Mouse (Mus musculus) liver, adult 2 months (tissue): ENCODE measurements at regions not wholly inside any gene's neighbourhood (a gene's known extent, or its start where the extent isn't known, plus 50 kb on each side); places are given as distances from the start of the nearest gene placed in this dataset.
"Not testable (repeated sequence)": the region's sequence is repeated elsewhere in the genome, so short reads cannot be mapped to it uniquely, and the experiment has no call there.

ENCODE experiments used
- DNase-seq: peaks from one replicate; pipeline ENCODE4 v3.0.0-alpha.2; 2011; ENCODE audit warnings: low read depth, low spot score; ENCODE audit errors: extremely low read depth
- H3K27ac ChIP-seq: fragments of 200-500 bp; replicated peaks from 2 replicates; pipeline ENCODE4 v1.5.1; 2012; ENCODE audit warnings: low read depth, mild to moderate bottlenecking, control low read depth, inconsistent platforms, low read length; ENCODE audit not compliant: insufficient read depth
- H3K27me3 ChIP-seq: fragments of 200-500 bp; 2 replicates; pipeline ENCODE4 v1.6.1; 2012; ENCODE audit warnings: mild to moderate bottlenecking, moderate library complexity, low read length, inconsistent platforms; ENCODE audit not compliant: control insufficient read depth, insufficient read depth
- H3K36me3 ChIP-seq: fragments of 200-500 bp; 2 replicates; pipeline ENCODE4 v1.6.1; 2012; ENCODE audit warnings: low read length, inconsistent platforms; ENCODE audit not compliant: control insufficient read depth, insufficient read depth
- H3K4me1 ChIP-seq: fragments of 200-500 bp; 2 replicates; pipeline ENCODE4 v1.6.1; 2011; ENCODE audit warnings: low read length; ENCODE audit not compliant: control insufficient read depth, insufficient read depth
- H3K4me3 ChIP-seq: fragments of 200-500 bp; 2 replicates; pipeline ENCODE4 v1.5.1; 2011; ENCODE audit warnings: low read depth, mild to moderate bottlenecking, control low read depth, low read length, moderate library complexity; ENCODE audit not compliant: insufficient read depth
- H3K79me2 ChIP-seq: fragments of 200-500 bp; 2 replicates; pipeline ENCODE4 v1.6.1; 2012; ENCODE audit warnings: inconsistent platforms, mild to moderate bottlenecking, low read length, moderate library complexity; ENCODE audit not compliant: control insufficient read depth, insufficient read depth
- H3K9ac ChIP-seq: fragments of 200-500 bp; 2 replicates; pipeline ENCODE4 v1.6.1; 2012; ENCODE audit warnings: low read depth, mild to moderate bottlenecking, control low read depth, inconsistent platforms, low read length
- CTCF ChIP-seq: fragments of 200-500 bp; IDR thresholded peaks from 2 replicates; pipeline ENCODE4 v1.5.1; 2011; ENCODE audit warnings: low read depth, low read length, control low read depth
- POLR2A ChIP-seq: fragments of 200-500 bp; IDR thresholded peaks from 2 replicates; pipeline ENCODE4 v1.6.1; 2011; ENCODE audit warnings: low read length, control low read depth; ENCODE audit not compliant: insufficient read depth; ENCODE audit errors: extremely low read depth
- WGBS: fragments of 180-500 bp; shearing (Covaris S2); methylation state at CpG from one replicate; pipeline ENCODE4 v1.1.7; 2018; 5-methylcytosine and 5-hydroxymethylcytosine counted together

- DNase-seq, result no peak
- Histone ChIP-seq H3K9ac (no peak overlapping the region), H3K27ac (no peak overlapping the region), H3K27me3 (no peaks in the 10 kb centered on the region), H3K79me2 (no peaks in the 10 kb centered on the region), H3K36me3 (no peaks in the 10 kb centered on the region), H3K4me3 (no peak overlapping the region), H3K4me1 (no peaks in the 10 kb centered on the region)
- TF ChIP-seq CTCF (no peak), POLR2A (no peak)
- WGBS, result 87% methylated on average over 3 of the region's 3 CpGs
Measured at GRCm38 (mm10) chr3:133684747-133685146, 139.8 kb upstream of the Tet2 start.

- no peak overlapping the region for H3K9ac ChIP-seq
- no peaks in the 10 kb centered on the region for H3K27me3 ChIP-seq
- no peaks in the 10 kb centered on the region for H3K79me2 ChIP-seq
- H3K4me3 ChIP-seq, result no peak overlapping the region
- no peaks in the 10 kb centered on the region for H3K36me3 ChIP-seq
- no peak overlapping the region for H3K27ac ChIP-seq
- no peak for TF ChIP-seq POLR2A
- WGBS, result 73% methylated on average over 3 of the region's 3 CpGs
- H3K4me1 ChIP-seq, result no peaks in the 10 kb centered on the region
- DNase-seq, result no peak
Measured at GRCm38 (mm10) chr3:133685393-133685792, 140.5 kb upstream of the Tet2 start.

- Histone ChIP-seq H3K4me1 (no peaks in the 10 kb centered on the region), H3K27ac (no peak overlapping the region), H3K36me3 (no peaks in the 10 kb centered on the region), H3K4me3 (no peak overlapping the region), H3K79me2 (no peaks in the 10 kb centered on the region), H3K9ac (no peak overlapping the region), H3K27me3 (no peaks in the 10 kb centered on the region)
- 51% methylated on average over 4 of the region's 4 CpGs for WGBS
- peak; percentile 9 for DNase-seq
- TF ChIP-seq CTCF (no peak), POLR2A (no peak)
Measured at GRCm38 (mm10) chr3:133694057-133694456, 149.1 kb upstream of the Tet2 start.

- WGBS, result 81% methylated on average over 3 of the region's 3 CpGs
- no peaks in the 10 kb centered on the region for H3K79me2 ChIP-seq
- no peak overlapping the region for H3K4me3 ChIP-seq
- TF ChIP-seq CTCF, result no peak
- no peak for TF ChIP-seq POLR2A
- no peak overlapping the region for H3K27ac ChIP-seq
- no peak for DNase-seq
- H3K4me1 ChIP-seq, result no peaks in the 10 kb centered on the region
- H3K27me3 ChIP-seq, result no peaks in the 10 kb centered on the region
- no peaks in the 10 kb centered on the region for H3K36me3 ChIP-seq
- H3K9ac ChIP-seq, result no peak overlapping the region
Measured at GRCm38 (mm10) chr3:133696122-133696521, 151.2 kb upstream of the Tet2 start.

GRCm38 (mm10) chr3:133704849-133705248, 159.9 kb upstream of the Tet2 start:
- H3K9ac ChIP-seq, H3K36me3 ChIP-seq, H3K27ac ChIP-seq, H3K27me3 ChIP-seq, H3K79me2 ChIP-seq, H3K4me3 ChIP-seq, DNase-seq, H3K4me1 ChIP-seq: not testable (repeated sequence)

GRCm38 (mm10) chr3:133711518-133711917, 166.6 kb upstream of the Tet2 start:
- H3K79me2 ChIP-seq, result no peaks in the 10 kb centered on the region
- no peak overlapping the region for H3K27ac ChIP-seq
- no peak for DNase-seq
- no peak overlapping the region for H3K4me3 ChIP-seq
- no peaks in the 10 kb centered on the region for H3K36me3 ChIP-seq
- no peaks in the 10 kb centered on the region for H3K27me3 ChIP-seq
- TF ChIP-seq POLR2A, result no peak
- no peak for TF ChIP-seq CTCF
- no peaks in the 10 kb centered on the region for H3K4me1 ChIP-seq
- H3K9ac ChIP-seq, result no peak overlapping the region
- 63% methylated on average over 1 of the region's 1 CpGs for WGBS
